Mouse (Mus musculus) CH12.LX (cell line): Measurements from ENCODE around the gene Ercc8. TPM values are rescaled to one million over a fixed set of nuclear protein-coding genes. Genes with fewer than 3 reads are reported as not detected.
A peak's percentile ranks its signal among the peaks of the same experiment; 100 is the strongest.

ENCODE experiments used
- DNase-seq: peaks from one replicate; pipeline ENCODE4 v3.0.0-alpha.2; 2013; ENCODE audit errors: extremely low read depth
- H3K27ac ChIP-seq: 2 replicates; pipeline ENCODE4 v1.5.1; 2012; ENCODE audit warnings: low read depth, mild to moderate bottlenecking, control low read depth, moderate library complexity; ENCODE audit not compliant: insufficient read depth
- H3K27me3 ChIP-seq: replicated peaks from 2 replicates; pipeline ENCODE3; 2012; ENCODE audit warnings: inconsistent platforms
- H3K36me3 ChIP-seq, 2 experiments: replicated peaks in 1 of 2; 2 replicates each; pipeline versions ENCODE3 to v1.6.1; 2012; ENCODE audit warnings: inconsistent platforms in 1 of 2, low read length in 1 of 2, mild to moderate bottlenecking in 1 of 2, mixed read lengths in 1 of 2, moderate library complexity in 1 of 2; ENCODE audit not compliant: control insufficient read depth in 1 of 2, insufficient read depth in 1 of 2
- H3K4me1 ChIP-seq, 2 experiments: 2 replicates each; pipeline ENCODE4 v1.6.1; 2012; ENCODE audit warnings: inconsistent platforms in 1 of 2, moderate library complexity in 1 of 2; ENCODE audit not compliant: insufficient read depth in 2 of 2, control insufficient read depth in 1 of 2
- H3K4me2 ChIP-seq: 2 replicates; pipeline ENCODE4 v1.6.1; 2012; ENCODE audit warnings: low read depth, mild to moderate bottlenecking, control low read depth; ENCODE audit not compliant: poor library complexity, insufficient read depth, severe bottlenecking
- H3K4me3 ChIP-seq, 3 experiments: fragments of 150-350 bp in 1 of 3; sonication (generic) in 1 of 3; replicated peaks in 1 of 3; 2 replicates each; pipeline versions ENCODE3 to v1.5.1; 2011 to 2012; ENCODE audit warnings: low read depth in 2 of 3, low read length in 2 of 3, mild to moderate bottlenecking in 2 of 3, moderate library complexity in 2 of 3, control low read depth in 1 of 3, improper control_type of control experiment in 1 of 3, inconsistent platforms in 1 of 3, mixed read lengths in 1 of 3; ENCODE audit not compliant: poor library complexity in 1 of 3
- H3K79me2 ChIP-seq: replicated peaks from 2 replicates; pipeline ENCODE4 v1.6.1; 2012; ENCODE audit warnings: mild to moderate bottlenecking, moderate library complexity; ENCODE audit not compliant: control insufficient read depth, poor library complexity, insufficient read depth, severe bottlenecking; ENCODE audit errors: extremely low read depth
- H3K9ac ChIP-seq: 2 replicates; pipeline ENCODE4 v1.6.1; 2012; ENCODE audit warnings: low read depth, mild to moderate bottlenecking, control low read depth, moderate library complexity; ENCODE audit not compliant: insufficient read depth
- H3K9me3 ChIP-seq: replicated peaks from 2 replicates; pipeline ENCODE3; 2012; ENCODE audit warnings: low read length, inconsistent platforms, mixed read lengths
- CHD1 ChIP-seq: IDR thresholded peaks from 2 replicates; pipeline ENCODE4 v1.6.1; 2012; ENCODE audit warnings: low read depth, low read length, improper control_type of control experiment, inconsistent platforms
- CHD2 ChIP-seq: IDR thresholded peaks from 2 replicates; pipeline ENCODE4 v1.6.1; 2011; ENCODE audit warnings: low read length, improper control_type of control experiment
- E2F4 ChIP-seq: IDR thresholded peaks from 2 replicates; pipeline ENCODE4 v1.6.1; 2011; ENCODE audit warnings: low read depth, low read length, improper control_type of control experiment; ENCODE audit not compliant: insufficient replicate concordance
- EP300 ChIP-seq: IDR thresholded peaks from 2 replicates; pipeline ENCODE4 v1.6.1; 2011; ENCODE audit warnings: low read length, improper control_type of control experiment
- IRF4 ChIP-seq: IDR thresholded peaks from 2 replicates; pipeline ENCODE4 v1.6.1; 2014; ENCODE audit warnings: low read depth, mild to moderate bottlenecking, inconsistent platforms, low read length, improper control_type of control experiment
- JUN ChIP-seq: IDR thresholded peaks from 2 replicates; pipeline ENCODE4 v1.6.1; 2011; ENCODE audit warnings: low read depth, mild to moderate bottlenecking, low read length, improper control_type of control experiment, moderate library complexity; ENCODE audit not compliant: insufficient read depth
- KAT2A ChIP-seq: IDR thresholded peaks from 2 replicates; pipeline ENCODE4 v1.6.1; 2012; ENCODE audit warnings: low read length, improper control_type of control experiment, inconsistent platforms; ENCODE audit not compliant: insufficient replicate concordance
- MAFK ChIP-seq: IDR thresholded peaks from 2 replicates; pipeline ENCODE4 v1.6.1; 2011; ENCODE audit warnings: low read length, improper control_type of control experiment; ENCODE audit not compliant: insufficient replicate concordance
- MAZ ChIP-seq: IDR thresholded peaks from 2 replicates; pipeline ENCODE4 v1.6.1; 2012; ENCODE audit warnings: low read depth, mild to moderate bottlenecking, inconsistent platforms, low read length, improper control_type of control experiment, moderate library complexity
- MEF2A ChIP-seq: IDR thresholded peaks from 2 replicates; pipeline ENCODE4 v1.6.1; 2014; ENCODE audit warnings: low read depth, mild to moderate bottlenecking, inconsistent platforms, low read length, improper control_type of control experiment, borderline replicate concordance
- MXI1 ChIP-seq: IDR thresholded peaks from 2 replicates; pipeline ENCODE4 v1.6.1; 2011; ENCODE audit warnings: mild to moderate bottlenecking, low read depth, low read length, improper control_type of control experiment
- MYC ChIP-seq: IDR thresholded peaks from 2 replicates; pipeline ENCODE4 v1.6.1; 2011; ENCODE audit warnings: low read depth, mild to moderate bottlenecking, improper control_type of control experiment, low read length
- NELFE ChIP-seq: IDR thresholded peaks from 2 replicates; pipeline ENCODE4 v1.6.1; 2011; ENCODE audit warnings: low read depth, low read length, improper control_type of control experiment
- RAD21 ChIP-seq: IDR thresholded peaks from 2 replicates; pipeline ENCODE4 v1.6.1; 2011; ENCODE audit warnings: low read depth, mild to moderate bottlenecking, low read length, improper control_type of control experiment, moderate library complexity
- SIN3A ChIP-seq: IDR thresholded peaks from 2 replicates; pipeline ENCODE4 v1.6.1; 2012; ENCODE audit warnings: low read length, improper control_type of control experiment, inconsistent platforms
- SMC3 ChIP-seq: IDR thresholded peaks from 2 replicates; pipeline ENCODE4 v1.6.1; 2011; ENCODE audit warnings: low read depth, low read length, improper control_type of control experiment
- TBP ChIP-seq: conservative IDR thresholded peaks from 2 replicates; pipeline ENCODE4 v1.6.1; 2011; ENCODE audit warnings: low read depth, low read length, improper control_type of control experiment
- TCF12 ChIP-seq: IDR thresholded peaks from 2 replicates; pipeline ENCODE4 v1.6.1; 2014; ENCODE audit warnings: low read depth, mild to moderate bottlenecking, inconsistent platforms, low read length, improper control_type of control experiment
- UBTF ChIP-seq: IDR thresholded peaks from 2 replicates; pipeline ENCODE4 v1.6.1; 2012; ENCODE audit warnings: low read depth, mild to moderate bottlenecking, inconsistent platforms, low read length, improper control_type of control experiment, moderate library complexity
- USF1 ChIP-seq: IDR thresholded peaks from 2 replicates; pipeline ENCODE4 v1.6.1; 2014; ENCODE audit warnings: low read depth, mild to moderate bottlenecking, inconsistent platforms, low read length, improper control_type of control experiment
- USF2 ChIP-seq: conservative IDR thresholded peaks from 2 replicates; pipeline ENCODE4 v1.6.1; 2011; ENCODE audit warnings: low read depth, low read length, improper control_type of control experiment
- ZMIZ1 ChIP-seq: IDR thresholded peaks from 2 replicates; pipeline ENCODE4 v1.6.1; 2012; ENCODE audit warnings: low read depth, mild to moderate bottlenecking, inconsistent platforms, low read length, improper control_type of control experiment
- ZNF384 ChIP-seq: IDR thresholded peaks from 2 replicates; pipeline ENCODE4 v1.6.1; 2012; ENCODE audit warnings: low read depth, low read length, improper control_type of control experiment, inconsistent platforms
- dilution Hi-C: fragments of 300-500 bp; cut with MboI; formaldehyde crosslinking; loops from 2 replicates; pipeline ENCODE4 v1.14.3; 2020; ENCODE audit warnings: low sequenced_read_pairs; ENCODE audit not compliant: extremely low pct_unique_long_range_greater_than_20kb, extremely low pct_ligation_motif_present
- in situ Hi-C: fragments of 300-500 bp; cut with MboI; formaldehyde crosslinking; loops from 3 replicates; pipeline ENCODE4 v1.14.3; 2019; ENCODE audit warnings: low sequenced_read_pairs, low pct_ligation_motif_present, low pct_unique_long_range_greater_than_20kb, mixed read lengths
- polyA plus RNA-seq: library from polyadenylated mRNA; unstranded; fragments of >175 nt; gene quantifications from 2 replicates; pipeline ENCODE4 v1.2.1, GENCODE M21; 2012; ENCODE audit warnings: low read depth; ENCODE audit not compliant: insufficient read length
- total RNA-seq, 2 experiments: library from RNA; depleted of rRNA; stranded (reverse); fragments of 300-350 nt in 1 of 2; fragments of >200 nt in 1 of 2; gene quantifications; 2 replicates each; pipeline ENCODE4 v1.2.3; 2012 to 2014

The Ercc8 gene
- total and polyA plus RNA-seq, 3 experiments, result 20.0 to 29.4 (median 20.7) TPM

DNA sequence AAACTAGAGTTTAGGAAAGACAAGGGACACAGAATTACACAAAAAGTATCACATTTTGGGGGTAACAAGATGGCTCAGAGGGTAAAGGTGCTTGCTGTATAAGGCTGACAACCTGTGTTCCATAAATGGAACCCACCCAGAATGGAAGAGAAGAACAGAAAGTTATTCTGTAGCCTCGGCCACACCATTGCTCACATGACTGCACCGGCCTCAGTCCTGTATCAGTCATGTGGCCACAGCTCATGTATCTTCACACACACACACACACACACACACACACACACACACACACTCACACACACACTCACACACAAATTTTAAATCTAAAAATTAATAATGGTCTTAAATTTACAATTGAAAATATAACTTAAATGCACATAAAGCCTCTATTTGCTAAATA, 48.9 kb downstream of the Ercc8 start (continued):
- TF ChIP-seq UBTF, result no peak
- 0 out of 2 replicates have a peak, but pooled peaks have one; percentile 23 for TF ChIP-seq SIN3A
- peak; percentile 56; the same call in 1 of the 2 replicates for TF ChIP-seq MYC
- no peak for TF ChIP-seq ZMIZ1
- peak; percentile 43; the same call in 1 of the 2 replicates for TF ChIP-seq IRF4
- no peak for TF ChIP-seq KAT2A
- TF ChIP-seq MAZ, result no peak
- TF ChIP-seq CHD2, result no peak
- TF ChIP-seq RAD21, result no peak
- TF ChIP-seq MEF2A, result no peak
- no peak for TF ChIP-seq JUN
- TF ChIP-seq TCF12, result no peak
- TF ChIP-seq EP300, result peak; percentile 42
- TF ChIP-seq USF2, result no peak; the same call in 1 of the 2 replicates
- peak; percentile 62 for TF ChIP-seq USF1
- TF ChIP-seq ZNF384, result no peak
- TF ChIP-seq E2F4, result no peak
- TF ChIP-seq CHD1, result no peak
- no peak for TF ChIP-seq NELFE
- TF ChIP-seq MXI1, result 0 out of 2 replicates have a peak, but pooled peaks have one; percentile 31
- TF ChIP-seq MAFK, result no peak
- TF ChIP-seq SMC3, result no peak
- TF ChIP-seq TBP, result no peak

DNA sequence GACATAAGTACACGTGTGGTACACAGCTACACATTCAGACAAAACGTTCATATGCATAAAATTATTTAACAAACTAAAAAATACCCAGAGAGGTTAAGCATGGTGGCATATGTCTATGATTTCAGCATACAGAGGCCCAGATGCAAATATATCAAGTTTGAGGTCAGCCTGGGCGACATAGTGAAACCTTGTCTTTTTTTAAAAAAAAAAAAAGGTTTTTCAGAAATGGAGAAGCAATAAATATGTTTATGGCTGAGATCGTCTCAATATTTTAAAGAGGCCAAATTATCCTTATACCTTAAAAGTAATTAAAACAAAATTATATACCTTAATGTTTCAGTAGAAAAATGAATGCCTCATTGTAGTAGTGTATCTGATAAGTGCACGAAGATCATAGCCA, 49.6 kb downstream of the Ercc8 start:
- H3K27ac ChIP-seq, result no peak overlapping the region
- H3K9me3 ChIP-seq, result no peaks in the 10 kb centered on the region
- no peaks in the 10 kb centered on the region for H3K79me2 ChIP-seq
- H3K4me2 ChIP-seq, result no peak overlapping the region
- dilution Hi-C loops (no loop called here), in situ Hi-C loops (no loop called here)
- no peaks in the 10 kb centered on the region for H3K36me3 ChIP-seq
- H3K27me3 ChIP-seq, result no peaks in the 10 kb centered on the region
- peaks cover 9 to 57% of the 10 kb centered on the region in 2 experiments for H3K4me1 ChIP-seq
- no peak for DNase-seq
- H3K9ac ChIP-seq, result 0 out of 2 replicates have a peak overlapping the region, but pooled peaks have one; percentile 19
- TF ChIP-seq MAZ (no peak), ZNF384 (peak; percentile 92)
- TF ChIP-seq, all 38 proteins: peak for 1
- H3K4me3 ChIP-seq, result no peak overlapping the region
